Mouse (Mus musculus) hindbrain, embryonic 12.5 days (tissue): ENCODE data around the gene Gng12. TPM values are rescaled to one million over a fixed set of nuclear protein-coding genes. Genes with fewer than 3 reads are reported as not detected.

Source experiments
- ATAC-seq: fragments of 200-750 bp; cut with Nextera tagmentation; 2 replicates; pipeline ENCODE4 v1.8.0; 2017; ENCODE audit warnings: moderate TSS enrichment; ENCODE audit not compliant: low FRiP score
- H3K27ac ChIP-seq: fragments of 300-500 bp; sonication (generic); 2 replicates; pipeline ENCODE4 v1.5.1; 2016; ENCODE audit warnings: mild to moderate bottlenecking
- H3K27me3 ChIP-seq: fragments of 300-500 bp; sonication (generic); 2 replicates; pipeline ENCODE4 v1.6.1; 2016; ENCODE audit warnings: mild to moderate bottlenecking
- H3K36me3 ChIP-seq: fragments of 300-500 bp; sonication (generic); 2 replicates; pipeline ENCODE4 v1.6.1; 2016; ENCODE audit warnings: mild to moderate bottlenecking
- H3K4me1 ChIP-seq: fragments of 300-500 bp; sonication (generic); 2 replicates; pipeline ENCODE4 v1.6.1; 2016
- H3K4me2 ChIP-seq: fragments of 300-500 bp; sonication (generic); replicated peaks from 2 replicates; pipeline ENCODE4 v1.6.1; 2016; ENCODE audit warnings: mild to moderate bottlenecking
- H3K4me3 ChIP-seq: fragments of 300-500 bp; sonication (generic); 2 replicates; pipeline ENCODE4 v1.5.1; 2016; ENCODE audit warnings: mild to moderate bottlenecking
- H3K9ac ChIP-seq: fragments of 300-500 bp; sonication (generic); 2 replicates; pipeline ENCODE4 v1.6.1; 2016; ENCODE audit warnings: mild to moderate bottlenecking, moderate library complexity
- H3K9me3 ChIP-seq: fragments of 300-500 bp; sonication (generic); replicated peaks from 2 replicates; pipeline ENCODE4 v1.6.1; 2016; ENCODE audit warnings: mild to moderate bottlenecking
- WGBS: fragments of 180-500 bp; shearing (Covaris S2); methylation state at CpG from one replicate; pipeline ENCODE4 v1.1.7; 2016; 5-methylcytosine and 5-hydroxymethylcytosine counted together
- polyA plus RNA-seq: library from polyadenylated mRNA; unstranded; fragments of >200 nt; fragmentation: Nextera tagmentation; extraction: Ambion mirVana; gene quantifications from 2 replicates; pipeline ENCODE4 v1.2.1, GENCODE M21; 2016

The Gng12 gene
- polyA plus RNA-seq, 1 experiment from 2014 or later: 44.1 TPM

DNA sequence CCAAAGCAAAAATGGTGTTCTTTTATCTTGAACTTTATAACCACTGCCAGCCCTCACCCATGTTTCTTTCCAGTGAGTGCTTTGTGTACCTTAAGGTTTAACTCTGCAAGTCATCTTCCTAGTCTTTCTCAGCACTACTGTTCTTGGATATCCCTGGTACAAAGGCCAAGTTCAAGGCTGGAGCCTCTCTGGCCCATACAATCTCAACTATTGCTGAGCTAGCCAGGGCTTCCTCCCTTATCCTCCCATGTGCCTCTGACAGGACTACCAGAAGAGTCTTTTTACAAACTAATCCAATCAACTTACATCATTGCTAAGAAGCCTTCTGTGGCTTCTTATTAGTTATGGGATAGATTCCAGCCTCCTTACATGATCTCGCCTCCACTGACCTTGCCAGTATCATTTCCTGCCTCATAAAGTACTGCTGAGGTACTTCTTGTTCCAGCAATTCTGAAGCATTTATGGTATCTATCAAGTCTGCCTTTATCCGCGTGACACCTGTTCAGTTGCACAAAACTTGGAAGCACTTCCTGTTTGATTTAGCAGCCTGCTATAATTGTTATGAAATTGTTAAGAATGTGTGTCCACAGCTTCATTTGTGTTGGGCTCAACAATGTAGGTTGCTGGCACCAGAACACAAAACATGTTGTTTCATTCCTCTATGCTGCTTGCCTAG is 160.8 kb downstream of the Gng12 start:
- WGBS: 80% methylated on average over 3 of the region's 3 CpGs
- H3K9ac ChIP-seq: no peak overlapping the region
- H3K36me3 ChIP-seq: no peaks in the 10 kb centered on the region
- no peak for ATAC-seq
- no peaks in the 10 kb centered on the region for H3K4me1 ChIP-seq
- no peak overlapping the region for H3K4me2 ChIP-seq
- H3K4me3 ChIP-seq: no peak overlapping the region
- H3K27ac ChIP-seq: no peak overlapping the region
- H3K27me3 ChIP-seq: no peaks in the 10 kb centered on the region
- H3K9me3 ChIP-seq: no peaks in the 10 kb centered on the region

DNA sequence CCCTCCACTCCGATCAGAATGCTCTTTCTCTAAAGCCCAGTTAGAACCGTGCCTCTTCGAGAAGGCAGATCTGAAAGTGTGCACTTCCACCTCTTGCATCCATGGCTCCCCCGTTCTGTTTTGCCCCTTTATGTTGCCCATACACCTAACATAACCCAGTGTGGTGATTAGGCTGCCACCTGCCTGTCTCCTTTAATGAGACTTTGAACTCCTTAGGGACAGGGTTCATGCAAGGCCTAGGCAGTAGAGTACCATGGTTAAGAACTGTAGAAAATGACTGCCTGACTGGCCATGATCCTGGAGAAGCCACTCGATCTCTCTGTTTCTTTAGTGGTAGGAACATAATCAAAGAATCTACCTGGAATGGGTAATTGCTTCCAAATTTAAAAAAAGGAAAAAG is 161.4 kb downstream of the Gng12 start:
- H3K4me1 ChIP-seq: no peaks in the 10 kb centered on the region
- H3K4me3 ChIP-seq: no peak overlapping the region
- no peaks in the 10 kb centered on the region for H3K9me3 ChIP-seq
- WGBS: 84% methylated on average over 5 of the region's 5 CpGs
- H3K27me3 ChIP-seq: no peaks in the 10 kb centered on the region
- H3K36me3 ChIP-seq: no peaks in the 10 kb centered on the region
- no peak for ATAC-seq
- H3K27ac ChIP-seq: no peak overlapping the region
- no peak overlapping the region for H3K4me2 ChIP-seq
- H3K9ac ChIP-seq: no peak overlapping the region

DNA sequence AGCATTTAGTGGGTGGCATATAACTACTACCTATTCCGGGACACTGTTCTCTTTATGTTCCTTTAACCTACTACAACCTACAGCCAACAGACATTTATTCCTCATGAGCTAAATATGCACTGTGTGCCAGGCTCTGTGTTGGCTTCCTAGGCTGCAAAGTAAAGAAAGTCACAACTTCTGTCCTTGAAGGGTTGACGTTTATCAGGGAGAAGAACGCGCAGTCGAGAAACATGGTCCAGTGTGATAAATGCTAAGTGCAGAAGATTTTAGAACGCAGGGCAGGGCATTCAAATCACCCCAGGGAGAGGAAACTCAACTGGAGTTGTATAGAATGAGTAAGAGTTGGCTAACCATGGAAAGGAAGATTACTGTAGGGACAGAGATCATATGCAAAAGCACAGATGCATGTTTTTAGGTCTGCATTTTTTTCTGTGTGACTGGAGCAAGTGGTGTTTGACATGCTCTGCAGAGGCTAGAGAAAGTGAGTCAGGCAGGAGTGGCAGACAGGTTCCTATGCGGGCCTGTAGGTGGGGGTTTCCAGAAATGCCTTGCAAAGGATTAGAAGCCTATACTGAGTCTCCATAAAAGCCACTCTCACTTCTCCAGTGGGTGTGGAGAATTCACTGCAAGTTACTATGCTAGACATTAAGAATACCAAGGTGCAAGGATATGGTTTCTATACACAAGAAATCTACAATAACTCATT is 161.9 kb downstream of the Gng12 start:
- H3K36me3 ChIP-seq: no peaks in the 10 kb centered on the region
- H3K4me3 ChIP-seq: no peak overlapping the region
- no peak overlapping the region for H3K4me2 ChIP-seq
- 92% methylated on average over 7 of the region's 7 CpGs for WGBS
- no peaks in the 10 kb centered on the region for H3K4me1 ChIP-seq
- H3K9ac ChIP-seq: no peak overlapping the region
- ATAC-seq: no peak
- no peaks in the 10 kb centered on the region for H3K27me3 ChIP-seq
- no peaks in the 10 kb centered on the region for H3K9me3 ChIP-seq
- no peak overlapping the region for H3K27ac ChIP-seq

DNA sequence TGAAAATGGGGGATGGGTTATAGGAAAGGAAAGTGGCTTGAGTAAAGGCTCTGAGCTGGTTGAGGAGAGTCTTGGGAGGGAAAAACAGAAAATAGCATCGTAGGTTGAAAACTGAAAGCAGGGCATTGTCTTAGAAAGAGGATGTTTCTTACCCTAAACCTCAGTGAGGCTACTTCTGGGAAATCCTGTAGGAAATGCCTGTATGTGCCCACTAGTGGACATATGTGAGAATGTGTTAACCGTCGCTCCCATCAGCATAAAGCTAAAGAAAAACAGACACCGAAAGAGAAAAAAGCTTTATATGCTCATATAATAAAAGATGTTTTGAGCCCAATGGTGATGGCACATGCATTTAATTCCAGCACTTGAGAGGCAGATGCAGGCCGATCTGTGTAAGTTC is 163.9 kb downstream of the Gng12 start:
- Histone ChIP-seq H3K9ac (no peak overlapping the region), H3K9me3 (no peaks in the 10 kb centered on the region), H3K4me3 (no peak overlapping the region), H3K4me1 (no peaks in the 10 kb centered on the region), H3K4me2 (no peak overlapping the region), H3K36me3 (no peaks in the 10 kb centered on the region), H3K27me3 (no peaks in the 10 kb centered on the region), H3K27ac (no peak overlapping the region)
- ATAC-seq: no peak
- 90% methylated on average over 5 of the region's 5 CpGs for WGBS

DNA sequence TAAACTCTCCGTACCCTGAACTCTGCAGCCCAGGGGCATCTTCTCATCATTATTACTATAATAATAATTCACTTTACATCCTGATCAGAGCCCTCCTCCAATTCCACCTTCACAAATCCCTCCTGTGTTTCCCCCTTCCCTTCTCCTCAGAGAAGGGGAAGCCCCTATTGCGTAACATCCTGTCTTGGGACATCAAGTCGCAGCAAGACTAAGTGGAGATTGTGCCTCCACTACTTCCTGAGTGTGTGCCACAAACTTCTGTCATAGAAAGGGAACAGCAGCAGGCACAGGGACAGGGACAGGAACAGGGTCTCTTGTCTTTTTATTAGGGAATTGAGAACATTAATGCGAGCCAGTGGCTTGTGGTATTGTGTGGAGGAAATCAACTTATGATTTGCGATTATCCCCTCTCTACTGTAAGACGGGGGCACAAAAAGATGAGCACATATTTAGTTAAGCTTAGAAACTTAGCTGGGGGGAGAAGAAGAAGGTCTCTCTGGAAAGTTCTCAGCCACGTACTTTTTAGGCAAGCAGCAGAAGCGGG is 173.1 kb downstream of the Gng12 start:
- no peak for ATAC-seq
- WGBS: 88% methylated on average over 8 of the region's 8 CpGs
- H3K36me3 ChIP-seq: no peaks in the 10 kb centered on the region

DNA sequence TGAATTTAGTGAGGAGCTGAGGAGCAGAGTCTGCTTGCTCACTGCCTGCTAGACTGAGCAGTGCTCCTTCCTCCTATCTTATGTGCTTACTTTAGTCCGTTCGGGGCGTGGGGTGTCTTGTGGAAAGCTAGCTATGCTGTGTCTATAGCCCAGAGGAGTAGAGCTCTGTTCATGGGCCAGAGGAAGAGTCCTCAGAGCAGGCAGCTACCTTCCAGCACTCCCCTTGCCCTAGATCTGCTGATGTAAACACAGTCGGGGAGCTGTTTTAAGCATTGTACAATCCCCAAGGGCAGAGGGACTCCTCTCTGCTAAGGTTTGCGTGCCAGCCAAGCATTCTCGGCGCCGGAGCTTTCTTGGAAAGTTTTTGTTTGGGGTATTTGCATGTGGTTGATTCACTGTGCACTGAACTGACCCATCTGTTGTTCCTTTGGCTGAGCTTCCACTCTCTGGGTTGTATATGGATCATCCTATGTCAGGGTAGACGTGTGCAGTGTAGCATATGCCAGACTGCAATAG is 173.7 kb downstream of the Gng12 start:
- 65% methylated on average over 9 of the region's 9 CpGs for WGBS
- no peak overlapping the region for H3K9ac ChIP-seq
- ATAC-seq: no peak
- no peak overlapping the region for H3K4me2 ChIP-seq
- H3K4me3 ChIP-seq: no peak overlapping the region
- H3K36me3 ChIP-seq: no peaks in the 10 kb centered on the region
- H3K9me3 ChIP-seq: no peaks in the 10 kb centered on the region
- 0 out of 2 replicates have a peak, but pooled peaks cover 2% of the 10 kb centered on the region for H3K4me1 ChIP-seq
- no peak overlapping the region for H3K27ac ChIP-seq
- no peaks in the 10 kb centered on the region for H3K27me3 ChIP-seq

More for the DNA sequence above, 173.1 kb downstream of the Gng12 start:
- no peaks in the 10 kb centered on the region for H3K27me3 ChIP-seq
- 0 out of 2 replicates have a peak, but pooled peaks cover 2% of the 10 kb centered on the region for H3K4me1 ChIP-seq
- H3K4me2 ChIP-seq: no peak overlapping the region
- H3K9ac ChIP-seq: no peak overlapping the region
- H3K9me3 ChIP-seq: no peaks in the 10 kb centered on the region
- H3K4me3 ChIP-seq: no peak overlapping the region
- no peak overlapping the region for H3K27ac ChIP-seq

Other genes starting within 250 kb of the Gng12 start
- gene Vmn1r35, start 210.5 kb upstream of the Gng12 start, polyA plus RNA-seq: not detected in 2 replicates
- not detected in 2 replicates for gene Vmn1r36, start 177.2 kb upstream of the Gng12 start, polyA plus RNA-seq
- gene Vmn1r37, start 167.0 kb upstream of the Gng12 start, polyA plus RNA-seq: not detected in 2 replicates
- not detected in 2 replicates for gene Vmn1r38, start 113.8 kb upstream of the Gng12 start, polyA plus RNA-seq
- gene Vmn1r39, start 85.8 kb upstream of the Gng12 start, polyA plus RNA-seq: not detected in 2 replicates
- 25.0 and 30.3 TPM in 2 replicates for gene Gadd45a, start 141.1 kb downstream of the Gng12 start, polyA plus RNA-seq